Mouse (Mus musculus): Measurements from ENCODE around the gene Blmh.

DNA sequence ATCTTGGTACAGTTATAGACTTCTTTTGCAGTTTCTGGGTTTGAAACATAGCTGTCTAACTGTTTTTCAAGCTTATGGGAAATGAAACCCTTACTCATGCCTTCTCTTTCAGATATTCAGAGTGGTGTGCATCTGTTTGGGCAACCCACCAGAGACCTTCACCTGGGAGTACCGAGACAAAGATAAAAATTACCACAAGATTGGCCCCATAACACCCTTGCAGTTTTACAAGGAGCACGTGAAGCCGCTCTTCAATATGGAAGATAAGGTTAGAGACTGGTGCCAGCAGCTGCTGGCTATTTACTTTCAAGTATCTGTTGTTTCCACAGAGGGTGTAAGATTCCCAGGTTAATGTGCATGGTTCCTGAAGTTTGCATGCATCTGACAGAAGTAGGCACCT is 41.1 kb downstream of the Blmh start:
- TF ChIP-seq CTCF (IDR thresholded peaks at IDR 0.05; ENCODE audit: extremely low read depth, insufficient read length, insufficient replicate concordance, low read depth, low read length) (no peak), POLR2A (IDR thresholded peaks at IDR 0.05; ENCODE audit: low read depth, low read length) (no peak)
